Mouse (Mus musculus) midbrain, embryonic 13.5 days (tissue): ENCODE results near the gene Axin1. TPM values are rescaled to one million over a fixed set of nuclear protein-coding genes. Genes with fewer than 3 reads are reported as not detected.
"Not testable (repeated sequence)": the region's sequence is repeated elsewhere in the genome, so short reads cannot be mapped to it uniquely, and the experiment has no call there.

ENCODE experiments used
- ATAC-seq: fragments of 200-750 bp; cut with Nextera tagmentation; 2 replicates; pipeline ENCODE4 v1.8.0; 2017; ENCODE audit warnings: mild to moderate bottlenecking, moderate TSS enrichment, moderate library complexity
- H3K27ac ChIP-seq: fragments of 300-500 bp; sonication (generic); 2 replicates; pipeline ENCODE4 v1.5.1; 2015; ENCODE audit warnings: inconsistent platforms, mild to moderate bottlenecking, moderate library complexity
- H3K27me3 ChIP-seq: fragments of 300-500 bp; sonication (generic); 2 replicates; pipeline ENCODE4 v1.6.1; 2015; ENCODE audit warnings: mild to moderate bottlenecking, inconsistent platforms
- H3K36me3 ChIP-seq: fragments of 300-500 bp; sonication (generic); 2 replicates; pipeline ENCODE4 v1.6.1; 2015; ENCODE audit warnings: mild to moderate bottlenecking, inconsistent platforms
- H3K4me1 ChIP-seq: fragments of 300-500 bp; sonication (generic); replicated peaks from 2 replicates; pipeline ENCODE4 v1.6.1; 2015; ENCODE audit warnings: inconsistent platforms
- H3K4me2 ChIP-seq: fragments of 300-500 bp; sonication (generic); replicated peaks from 2 replicates; pipeline ENCODE4 v1.6.1; 2015; ENCODE audit warnings: moderate library complexity, mild to moderate bottlenecking, inconsistent platforms
- H3K4me3 ChIP-seq: fragments of 300-500 bp; sonication (generic); replicated peaks from 2 replicates; pipeline ENCODE4 v1.5.1; 2015; ENCODE audit warnings: mild to moderate bottlenecking, inconsistent platforms
- H3K9ac ChIP-seq: fragments of 300-500 bp; sonication (generic); replicated peaks from 2 replicates; pipeline ENCODE4 v1.6.1; 2015; ENCODE audit warnings: mild to moderate bottlenecking, inconsistent platforms
- H3K9me3 ChIP-seq: fragments of 300-500 bp; sonication (generic); 2 replicates; pipeline ENCODE4 v1.6.1; 2016; ENCODE audit warnings: mild to moderate bottlenecking, inconsistent platforms
- WGBS: fragments of 180-500 bp; shearing (Covaris S2); methylation state at CpG from one replicate; pipeline ENCODE4 v1.1.7; 2015; 5-methylcytosine and 5-hydroxymethylcytosine counted together
- polyA plus RNA-seq: library from polyadenylated mRNA; unstranded; fragments of >200 nt; fragmentation: Nextera tagmentation; extraction: Ambion mirVana; gene quantifications from 2 replicates; pipeline ENCODE4 v1.2.1, GENCODE M21; 2015

Axin1 gene
- polyA plus RNA-seq, 1 experiment from 2014 or later: 17.3 TPM

DNA sequence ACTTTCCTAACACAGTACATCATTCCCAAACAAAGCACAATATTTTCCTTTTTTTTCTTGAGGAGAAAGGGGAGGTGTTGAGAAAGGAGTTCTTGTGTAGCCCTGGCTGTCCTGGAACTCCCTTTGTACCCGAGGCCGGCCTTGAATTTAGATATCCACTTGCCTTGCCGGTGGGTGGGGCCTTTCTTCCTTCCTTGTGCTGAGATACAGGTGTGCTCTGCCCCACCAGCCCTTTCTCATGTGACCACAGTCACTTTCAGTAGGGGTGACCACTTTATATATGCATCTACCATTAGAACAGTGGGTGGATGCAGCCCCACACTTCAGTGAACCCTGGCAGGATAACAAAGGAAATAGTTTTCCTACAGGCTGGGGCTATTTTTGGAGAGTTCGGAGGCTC is 26.8 kb upstream of the Axin1 start:
- Histone ChIP-seq H3K27me3 (peaks cover 53% of the 10 kb centered on the region), H3K9ac (no peak overlapping the region), H3K4me2 (no peak overlapping the region), H3K9me3 (no peaks in the 10 kb centered on the region), H3K4me3 (no peak overlapping the region), H3K4me1 (peaks cover 21% of the 10 kb centered on the region), H3K36me3 (no peaks in the 10 kb centered on the region), H3K27ac (no peak overlapping the region)
- 20% methylated on average over 4 of the region's 4 CpGs for WGBS
- ATAC-seq: no peak

DNA sequence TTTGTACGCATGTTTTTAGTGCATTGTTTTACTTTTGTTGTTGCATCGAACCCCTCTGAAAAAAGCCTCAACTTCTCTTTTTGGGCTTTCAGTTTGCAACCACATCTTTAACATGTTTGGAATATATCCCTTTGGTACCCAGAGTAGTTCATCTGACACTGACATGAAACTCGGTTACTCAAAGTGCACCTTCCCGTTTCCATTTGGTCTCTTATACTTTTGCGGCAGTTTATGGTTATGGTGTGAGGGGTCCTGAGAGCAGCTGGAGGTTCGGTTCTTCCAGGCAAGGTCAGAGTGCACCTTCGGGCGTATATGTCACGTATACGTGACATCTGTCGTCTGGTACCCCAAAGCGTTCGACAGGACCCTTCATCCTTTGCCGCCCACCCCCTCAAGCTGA is 25.7 kb upstream of the Axin1 start:
- Histone ChIP-seq H3K9ac (peak overlapping the region; percentile 85), H3K9me3 (no peaks in the 10 kb centered on the region), H3K27me3 (peaks cover 63% of the 10 kb centered on the region), H3K27ac (no peak overlapping the region), H3K4me3 (peak overlapping the region; percentile 77), H3K4me2 (peak overlapping the region; percentile 93), H3K4me1 (peaks cover 21% of the 10 kb centered on the region), H3K36me3 (no peaks in the 10 kb centered on the region)
- WGBS: 15% methylated on average over 14 of the region's 14 CpGs
- no peak for ATAC-seq

DNA sequence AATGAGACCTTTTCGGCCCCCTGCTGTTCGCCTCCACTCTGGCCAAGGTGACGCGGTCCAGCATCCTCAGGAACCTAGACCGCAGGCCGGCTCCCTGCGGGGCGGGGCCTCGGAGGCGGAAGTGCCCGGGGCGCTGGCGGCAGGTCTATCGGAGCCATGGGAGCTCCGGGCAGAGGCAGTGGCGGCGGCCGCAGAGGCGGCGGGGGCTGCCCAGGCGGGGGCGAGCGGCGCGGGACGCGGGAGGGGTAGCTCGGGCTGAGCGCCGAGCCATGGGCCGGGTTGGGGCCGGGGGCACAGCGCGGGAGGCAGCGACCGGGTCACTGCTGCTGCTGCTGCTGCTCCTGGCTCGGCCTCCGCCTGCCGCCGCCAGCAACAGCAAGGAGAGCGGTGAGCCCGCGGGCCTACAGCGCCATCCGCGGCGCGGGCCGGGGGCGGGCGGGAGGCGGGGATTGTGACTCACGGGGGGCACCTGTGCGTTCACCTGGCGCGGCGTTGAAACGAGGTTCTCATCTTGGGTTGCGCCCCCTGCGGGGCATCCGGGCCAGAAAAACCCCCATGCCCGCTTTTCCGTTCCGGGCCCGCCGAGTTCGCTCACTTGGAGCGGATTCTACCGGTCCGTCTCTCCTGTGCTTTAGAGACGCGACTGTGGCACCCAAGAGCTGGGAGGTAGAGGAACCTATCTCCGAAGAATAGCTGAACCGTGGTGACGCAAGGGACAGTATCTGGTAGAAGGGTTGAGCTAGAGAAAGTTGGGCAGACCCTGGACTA is 25.1 kb upstream of the Axin1 start, which contains the start of gene Tmem8:
TSS of gene Tmem8 (plus strand) at position 119 of the 768 bp plus-strand sequence.
- Histone ChIP-seq H3K4me1 (peaks cover 21% of the 10 kb centered on the region), H3K27me3 (peaks cover 70% of the 10 kb centered on the region), H3K36me3 (no peaks in the 10 kb centered on the region), H3K27ac (peak within 1 kb of the TSS; percentile 30), H3K4me2 (peak within 1 kb of the TSS; percentile 93), H3K4me3 (peak within 1 kb of the TSS; percentile 77), H3K9ac (peak within 1 kb of the TSS; percentile 85), H3K9me3 (no peaks in the 10 kb centered on the region)
- ATAC-seq: peak; percentile 86
- under 1% methylated on average over 62 of the region's 75 CpGs for WGBS

DNA sequence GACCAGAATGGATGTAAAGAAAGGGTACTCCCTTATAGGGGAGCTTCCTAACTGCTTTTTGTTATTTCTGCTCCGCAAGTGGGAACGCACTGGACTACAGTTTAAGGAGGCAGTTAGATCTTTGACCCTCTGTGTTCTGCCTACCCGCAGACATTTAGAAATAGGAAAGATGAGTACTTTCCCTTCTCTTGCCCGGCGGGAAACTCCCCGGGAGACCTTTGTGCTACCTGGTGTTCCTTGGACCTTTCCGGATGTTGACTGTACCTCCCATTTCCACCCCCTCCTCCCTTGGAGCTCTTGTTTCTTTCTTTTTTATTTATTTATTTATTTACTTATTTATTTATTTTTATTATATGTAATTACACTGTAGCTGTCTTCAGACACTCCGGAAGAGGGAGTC is 24.4 kb upstream of the Axin1 start:
- Histone ChIP-seq H3K4me1 (peaks cover 21% of the 10 kb centered on the region), H3K27ac (no peak overlapping the region), H3K9me3 (no peaks in the 10 kb centered on the region), H3K36me3 (no peaks in the 10 kb centered on the region), H3K4me3 (peak overlapping the region; percentile 77), H3K27me3 (peaks cover 77% of the 10 kb centered on the region), H3K4me2 (peak overlapping the region; percentile 93), H3K9ac (peak overlapping the region; percentile 85)
- no peak for ATAC-seq
- WGBS: 15% methylated on average over 8 of the region's 8 CpGs

DNA sequence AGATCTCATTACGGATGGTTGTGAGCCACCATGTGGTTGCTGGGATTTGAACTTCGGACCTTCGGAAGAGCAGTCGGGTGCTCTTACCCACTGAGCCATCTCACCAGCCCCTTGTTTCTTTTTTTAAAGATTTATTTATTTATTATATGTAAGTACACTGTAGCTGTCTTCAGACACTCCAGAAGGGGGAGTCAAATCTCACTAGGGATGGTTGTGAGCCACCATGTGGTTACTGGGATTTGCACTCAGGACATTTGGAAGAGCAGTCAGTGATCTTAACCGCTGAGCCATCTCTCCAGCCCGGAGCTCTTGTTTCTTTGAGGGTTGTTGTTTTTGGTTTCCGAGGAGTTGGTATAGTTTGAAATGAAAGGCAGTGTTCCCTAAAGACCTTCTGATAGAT is 24.0 kb upstream of the Axin1 start:
- not testable (repeated sequence) for H3K9me3 ChIP-seq, H3K36me3 ChIP-seq, ATAC-seq, H3K27ac ChIP-seq, H3K4me3 ChIP-seq, H3K9ac ChIP-seq, H3K4me2 ChIP-seq
- peaks cover 81% of the 10 kb centered on the region for H3K27me3 ChIP-seq
- peaks cover 21% of the 10 kb centered on the region for H3K4me1 ChIP-seq
- 70% methylated on average over 7 of the region's 7 CpGs for WGBS

DNA sequence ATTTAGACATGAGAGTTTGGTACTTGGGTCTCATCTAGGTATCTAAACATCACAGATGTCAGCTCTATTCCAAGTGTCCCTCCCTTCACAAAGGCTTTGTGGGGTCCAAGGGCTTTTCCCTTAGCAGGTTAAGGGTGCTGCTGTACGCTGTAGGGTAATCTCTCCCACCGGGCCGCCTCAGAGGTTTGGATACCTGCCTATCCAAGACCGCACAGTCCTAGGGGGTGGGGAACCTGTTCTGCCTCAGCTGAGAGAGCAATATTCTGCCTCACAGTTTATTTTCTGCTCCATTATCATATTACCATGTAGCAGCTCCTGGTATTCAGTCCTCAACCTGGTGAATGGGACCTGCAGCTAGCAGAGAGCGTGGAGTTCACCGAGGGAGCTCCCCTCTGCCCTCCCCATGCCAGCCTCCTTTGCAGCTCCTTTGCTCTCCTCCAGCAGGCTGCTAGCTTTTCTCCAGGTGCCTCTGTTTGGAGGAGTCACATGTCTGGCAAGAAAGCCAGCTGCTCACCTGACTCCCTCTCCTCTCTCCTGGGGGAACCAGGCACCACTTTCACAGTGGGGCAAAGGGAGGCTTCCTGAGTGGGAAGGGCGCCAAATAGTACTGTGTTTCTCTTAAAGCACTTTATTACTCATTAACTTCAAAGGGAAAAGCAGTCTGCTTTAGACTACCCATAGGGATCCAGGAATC is 23.1 kb upstream of the Axin1 start:
- H3K4me2 ChIP-seq: no peak overlapping the region
- no peak for ATAC-seq
- no peak overlapping the region for H3K27ac ChIP-seq
- H3K4me1 ChIP-seq: peaks cover 22% of the 10 kb centered on the region
- H3K36me3 ChIP-seq: no peaks in the 10 kb centered on the region
- no peak overlapping the region for H3K9ac ChIP-seq
- WGBS: 91% methylated on average over 7 of the region's 7 CpGs
- H3K9me3 ChIP-seq: no peaks in the 10 kb centered on the region
- no peak overlapping the region for H3K4me3 ChIP-seq
- peaks cover 81% of the 10 kb centered on the region for H3K27me3 ChIP-seq

DNA sequence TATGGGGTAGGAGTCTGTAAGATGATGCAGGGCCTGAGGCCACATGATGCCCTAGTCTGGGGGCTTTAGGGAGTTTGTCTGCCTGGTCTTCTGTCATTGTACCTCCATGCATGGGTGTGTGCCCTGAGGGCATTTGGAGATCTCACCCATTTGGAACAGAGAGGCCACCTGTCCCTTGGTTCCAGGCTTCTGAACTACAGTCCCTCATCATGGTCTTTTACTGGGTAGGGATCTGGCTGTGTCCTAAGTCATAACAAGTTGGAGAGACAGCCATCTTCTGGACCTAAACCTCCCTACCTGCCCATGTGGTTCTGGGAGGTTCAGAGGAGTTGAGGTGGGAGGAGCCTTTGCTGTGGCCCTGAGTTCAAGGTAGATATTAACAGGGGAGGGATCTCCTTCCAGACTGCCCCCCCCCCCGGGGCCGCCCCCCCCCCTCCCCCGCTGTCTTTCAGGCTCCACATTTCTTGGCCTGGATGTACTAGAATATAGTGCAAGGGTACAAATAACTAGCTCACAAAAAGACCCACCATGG is 22.5 kb upstream of the Axin1 start:
- no peaks in the 10 kb centered on the region for H3K9me3 ChIP-seq
- no peaks in the 10 kb centered on the region for H3K36me3 ChIP-seq
- peaks cover 19% of the 10 kb centered on the region for H3K4me1 ChIP-seq
- H3K9ac ChIP-seq: no peak overlapping the region
- no peak overlapping the region for H3K27ac ChIP-seq
- no peak overlapping the region for H3K4me3 ChIP-seq
- peaks cover 77% of the 10 kb centered on the region for H3K27me3 ChIP-seq
- ATAC-seq: no peak
- no peak overlapping the region for H3K4me2 ChIP-seq
- 47% methylated on average over 3 of the region's 3 CpGs for WGBS

DNA sequence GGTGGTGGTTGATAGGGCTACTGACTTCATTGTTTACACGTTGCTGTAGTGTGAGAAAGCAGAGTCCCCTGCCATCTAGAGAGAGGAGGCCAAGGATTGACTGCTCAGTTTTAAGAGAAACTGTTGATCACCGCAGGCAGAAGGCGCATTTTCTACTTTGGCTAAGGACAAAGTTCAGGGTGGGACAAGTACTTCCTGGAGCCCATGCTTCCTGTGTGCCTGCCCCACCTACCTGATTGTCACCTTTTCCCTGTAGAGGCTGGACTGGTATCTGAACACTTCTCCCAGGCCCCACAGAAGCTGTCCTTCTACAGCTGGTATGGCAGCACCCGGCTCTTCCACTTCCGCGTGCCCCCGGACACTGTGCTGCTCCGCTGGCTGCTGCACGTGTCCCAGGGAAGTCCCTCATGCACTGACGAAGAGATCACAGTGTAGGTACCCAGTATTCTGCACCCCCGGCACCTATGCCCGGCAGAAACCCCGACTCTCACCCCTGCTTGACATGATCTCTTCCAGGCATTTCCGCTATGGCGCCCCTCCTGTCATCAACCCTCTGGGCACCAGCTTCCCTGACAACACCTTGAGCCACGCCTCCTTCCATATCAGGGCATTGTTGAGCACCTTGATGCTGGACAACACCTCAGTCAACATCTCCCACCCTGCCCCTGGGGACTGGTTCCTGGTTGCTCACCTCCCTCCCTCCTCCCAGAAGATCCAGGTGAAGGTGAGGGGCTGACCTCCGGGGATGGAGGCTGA is 21.8 kb upstream of the Axin1 start:
- ATAC-seq: no peak
- no peak overlapping the region for H3K9ac ChIP-seq

DNA sequence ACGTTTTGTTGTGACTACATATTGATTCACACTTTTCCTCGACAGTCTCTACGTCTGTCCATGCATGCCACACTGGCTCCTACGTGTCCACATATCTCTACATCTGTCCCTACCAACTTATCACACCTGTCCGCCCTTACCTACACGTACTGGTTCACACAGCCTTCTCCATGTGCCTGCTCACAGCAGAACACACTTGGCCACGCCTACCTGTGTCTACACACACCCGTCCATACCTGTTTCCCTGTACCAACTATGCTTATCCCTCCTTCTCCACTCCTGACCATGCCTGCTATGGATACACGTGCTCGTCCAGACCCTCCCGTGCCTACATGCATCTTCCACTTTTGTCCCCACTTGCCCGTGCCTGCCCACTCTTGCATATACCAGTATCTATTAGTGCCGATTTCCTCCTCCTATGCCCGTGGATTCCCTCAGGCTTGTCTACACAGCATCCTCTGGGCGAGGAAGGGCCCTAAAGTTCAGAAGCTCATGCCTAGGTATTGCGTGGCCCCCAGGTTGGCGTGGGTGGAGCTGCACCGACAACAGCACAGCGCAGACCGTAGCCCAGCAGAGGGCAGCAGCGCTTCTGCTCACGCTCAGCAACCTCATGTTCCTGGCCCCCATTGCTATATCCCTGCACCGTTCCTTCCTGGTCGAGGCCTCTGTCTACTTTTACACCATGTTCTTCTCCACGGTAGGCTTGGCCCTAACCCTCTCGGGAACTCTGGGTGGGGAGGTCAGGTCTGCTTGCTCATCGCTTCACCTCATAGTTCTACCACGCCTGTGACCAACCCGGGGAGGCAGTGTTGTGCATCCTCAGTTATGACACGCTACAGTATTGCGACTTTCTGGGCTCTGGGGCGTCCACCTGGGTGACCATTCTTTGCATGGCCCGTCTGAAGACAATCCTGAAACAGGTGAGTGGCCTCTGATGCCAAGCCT is 18.4 kb upstream of the Axin1 start:
- H3K4me3 ChIP-seq: no peak overlapping the region

More for the DNA sequence above, 21.8 kb upstream of the Axin1 start:
- no peak overlapping the region for H3K4me3 ChIP-seq
- no peaks in the 10 kb centered on the region for H3K9me3 ChIP-seq
- H3K4me2 ChIP-seq: no peak overlapping the region
- H3K4me1 ChIP-seq: peaks cover 15% of the 10 kb centered on the region
- peaks cover 74% of the 10 kb centered on the region for H3K27me3 ChIP-seq
- no peaks in the 10 kb centered on the region for H3K36me3 ChIP-seq
- H3K27ac ChIP-seq: no peak overlapping the region
- WGBS: 83% methylated on average over 17 of the region's 17 CpGs

DNA sequence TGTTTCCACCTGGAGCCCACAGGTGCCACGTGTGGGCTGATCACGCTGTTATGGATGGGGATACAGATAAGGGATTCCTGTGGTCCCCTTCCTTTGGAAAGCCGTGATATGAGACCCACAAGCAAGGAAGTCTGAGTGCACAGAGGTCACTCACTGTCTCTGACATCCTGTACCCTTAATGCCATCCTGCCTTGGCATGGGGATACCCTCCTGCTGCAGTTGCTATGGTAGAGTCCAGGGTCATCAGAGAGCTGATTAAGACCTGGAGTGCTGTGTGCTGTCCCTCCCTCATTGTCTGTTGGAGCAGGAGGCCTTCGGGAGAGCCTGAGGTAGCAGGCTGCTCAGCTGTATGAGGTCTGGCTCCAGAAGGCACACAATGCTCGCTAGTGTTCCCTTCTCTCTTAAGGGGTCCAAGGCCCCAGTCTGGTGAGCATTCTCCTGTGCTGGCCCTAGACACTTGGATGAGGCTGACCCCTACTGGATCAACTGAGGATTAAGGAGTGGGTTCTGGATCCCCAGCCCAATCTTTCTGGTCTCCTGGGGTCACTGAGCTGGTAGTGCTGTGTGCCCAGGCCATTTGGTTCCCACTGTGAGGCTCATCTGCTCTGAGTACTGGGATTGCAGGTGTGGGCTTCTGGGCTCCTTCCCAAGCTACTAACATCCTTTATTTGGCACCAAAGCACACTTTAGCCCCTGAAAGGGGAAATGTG is 15.9 kb upstream of the Axin1 start:
- H3K9ac ChIP-seq: no peak overlapping the region; the same call in 1 of the 2 replicates
- H3K4me3 ChIP-seq: no peak overlapping the region
- no peak overlapping the region for H3K4me2 ChIP-seq
- ATAC-seq: peak; percentile 21
- H3K9me3 ChIP-seq: no peaks in the 10 kb centered on the region
- WGBS: 51% methylated on average over 5 of the region's 5 CpGs
- no peak overlapping the region for H3K27ac ChIP-seq
- H3K36me3 ChIP-seq: peaks cover 24% of the 10 kb centered on the region
- H3K4me1 ChIP-seq: peaks cover 23% of the 10 kb centered on the region
- peaks cover 28% of the 10 kb centered on the region for H3K27me3 ChIP-seq

More for the DNA sequence above, 18.4 kb upstream of the Axin1 start:
- Histone ChIP-seq H3K36me3 (peaks cover under 1% of the 10 kb centered on the region; the same call in 1 of the 2 replicates), H3K4me1 (peaks cover 19% of the 10 kb centered on the region), H3K27ac (no peak overlapping the region), H3K27me3 (peaks cover 54% of the 10 kb centered on the region), H3K4me2 (no peak overlapping the region), H3K9me3 (no peaks in the 10 kb centered on the region), H3K9ac (no peak overlapping the region)
- 45% methylated on average over 33 of the region's 33 CpGs for WGBS
- ATAC-seq: peak; percentile 31; the same call in 1 of the 2 replicates
